Mouse (Mus musculus) regulatory T cell (primary cell): ENCODE results near the gene Tmem174.

Experiments
- in situ Hi-C: fragments of 300-600 bp; cut with MboI, MseI; formaldehyde crosslinking; loops from one replicate; pipeline ENCODE4 v1.15.1; 2025; ENCODE audit warnings: high pct_unique_total_duplicates

Tmem174 gene

DNA sequence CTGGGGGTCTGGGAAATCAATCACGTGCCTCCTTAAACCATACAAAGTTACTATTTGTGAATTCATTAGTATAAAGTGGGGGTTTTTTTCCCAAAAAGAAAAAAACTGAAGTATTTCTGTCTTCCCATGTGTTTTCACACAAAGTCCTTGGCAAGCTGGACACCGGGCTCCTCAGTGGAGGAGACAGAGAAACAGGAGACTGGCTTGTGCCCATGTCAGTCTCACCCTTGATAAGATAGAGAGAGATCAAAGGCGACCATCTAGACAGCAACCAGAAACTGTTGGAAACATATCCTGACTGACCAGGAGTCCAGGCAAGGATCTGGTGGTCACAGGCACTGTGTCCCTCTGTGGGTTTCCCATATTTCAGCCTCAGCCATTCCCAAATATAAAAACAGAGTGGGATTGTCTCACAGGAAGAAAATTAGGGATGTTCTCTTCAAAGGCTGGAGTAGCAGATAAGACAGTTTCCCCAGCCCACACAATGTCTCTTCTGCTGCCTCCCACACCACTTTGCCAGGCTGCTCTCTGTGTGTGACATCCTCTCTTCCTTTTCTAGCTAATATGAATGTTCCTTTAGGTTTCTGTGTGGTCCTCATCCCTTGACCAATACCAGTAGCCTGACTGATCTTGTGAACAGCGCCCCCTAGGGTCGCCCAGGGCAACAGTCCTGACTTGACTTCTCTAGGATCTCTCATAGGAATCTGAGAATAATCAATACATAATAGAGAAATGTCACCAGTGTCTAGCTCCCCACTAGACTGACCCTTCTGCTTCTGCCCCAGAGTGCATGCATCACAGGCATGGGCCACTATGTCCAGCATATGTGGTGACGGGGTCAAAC is 3.3 kb downstream of the Tmem174 start:
- in situ Hi-C loops, result no loop called here

GRCm38 (mm10) chr13:98632306-98632942 is 4.8 kb downstream of the Tmem174 start:
- in situ Hi-C loops, result no loop called here

DNA sequence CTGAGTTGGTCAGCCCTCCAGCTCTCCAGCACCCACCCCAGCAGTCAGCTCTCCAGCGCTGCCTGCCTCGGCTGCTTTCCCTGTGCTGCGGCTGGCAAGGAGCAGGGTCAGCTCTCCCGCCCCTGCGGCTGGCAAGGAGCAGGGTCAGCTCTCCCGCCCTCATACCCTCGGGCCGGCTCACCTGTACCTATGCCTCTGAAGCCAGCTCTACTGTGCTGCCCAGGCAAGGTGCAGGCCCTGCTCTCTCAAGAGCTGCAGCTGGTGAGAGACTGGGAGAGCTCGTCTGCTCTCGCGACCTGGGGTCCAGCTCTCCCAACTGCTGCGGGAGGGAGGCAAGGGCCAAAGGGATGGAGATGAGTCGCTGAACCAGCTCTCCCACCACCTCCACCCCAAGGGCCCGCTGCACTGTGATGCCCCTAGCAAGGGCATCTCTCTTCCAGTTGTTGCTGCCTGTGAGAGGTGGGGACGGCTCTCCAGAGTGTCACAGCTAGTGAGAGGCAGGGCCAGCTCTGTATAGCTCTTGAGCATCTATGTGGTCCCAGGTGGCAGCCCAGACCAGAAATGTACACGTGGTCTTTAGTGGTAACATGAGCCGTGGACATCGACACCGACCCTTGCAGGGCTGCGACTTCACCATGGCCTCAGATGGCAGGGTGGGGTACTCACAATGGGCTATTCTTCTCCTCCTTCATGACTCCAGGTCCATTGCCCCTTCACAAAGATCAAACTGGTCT is 5.9 kb downstream of the Tmem174 start:
- in situ Hi-C loops, result no loop called here

- in situ Hi-C loops, result no loop called here
Observed at GRCm38 (mm10) chr13:98626736-98627135, 10.5 kb downstream of the Tmem174 start.

DNA sequence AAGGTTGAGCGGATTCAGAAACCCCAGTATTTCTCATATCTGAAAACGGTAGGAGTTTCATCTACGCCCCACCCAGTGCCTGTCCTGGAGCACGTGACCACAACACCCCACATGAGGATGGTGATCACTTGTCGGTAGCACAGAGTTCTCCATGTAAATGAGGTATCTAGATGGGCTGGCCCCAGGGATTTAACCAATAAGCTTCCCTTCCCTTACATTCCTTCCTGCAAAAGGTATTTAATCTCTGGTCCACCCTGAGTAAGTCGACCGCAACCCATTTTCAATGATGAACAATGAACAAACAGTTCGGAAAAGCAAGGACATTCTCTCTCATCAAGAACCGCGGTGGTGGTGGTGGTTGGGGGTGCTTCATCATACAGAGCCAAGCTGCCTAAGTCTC is 12.7 kb downstream of the Tmem174 start:
- in situ Hi-C loops, result no loop called here

DNA sequence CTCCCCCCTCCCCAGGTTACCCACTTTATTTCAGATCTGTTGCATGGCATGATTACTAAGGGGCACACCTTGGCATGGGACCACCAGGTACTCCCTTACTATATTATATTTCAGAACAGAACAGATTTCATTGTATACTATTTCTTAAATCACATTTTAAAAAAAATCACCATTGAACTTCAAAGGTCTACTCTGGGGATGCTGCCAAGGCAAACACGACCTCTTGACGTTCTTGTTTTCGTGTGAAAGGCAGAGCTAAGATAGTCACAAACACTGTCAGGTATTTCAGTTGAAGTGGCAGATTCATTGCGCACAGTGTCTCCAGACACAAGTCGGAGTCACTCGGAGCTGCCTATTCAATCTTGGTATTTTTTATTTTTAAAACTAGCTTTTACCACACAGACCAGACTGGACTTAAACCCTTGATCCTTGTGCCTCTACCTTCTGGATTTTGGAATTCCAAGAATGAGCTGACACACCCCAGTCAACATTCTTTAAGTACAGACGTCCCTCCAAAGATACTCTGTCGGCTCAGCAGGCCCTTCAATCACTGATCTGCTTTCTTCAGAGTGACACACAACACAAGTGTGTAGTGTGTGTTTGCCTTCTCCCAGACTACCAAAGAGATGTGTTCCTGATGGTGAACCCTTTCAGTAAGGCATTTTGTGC is 14.2 kb downstream of the Tmem174 start:
- in situ Hi-C loops, result no loop called here

- in situ Hi-C loops, result no loop called here
Observed at GRCm38 (mm10) chr13:98617429-98618067, 19.7 kb downstream of the Tmem174 start.

DNA sequence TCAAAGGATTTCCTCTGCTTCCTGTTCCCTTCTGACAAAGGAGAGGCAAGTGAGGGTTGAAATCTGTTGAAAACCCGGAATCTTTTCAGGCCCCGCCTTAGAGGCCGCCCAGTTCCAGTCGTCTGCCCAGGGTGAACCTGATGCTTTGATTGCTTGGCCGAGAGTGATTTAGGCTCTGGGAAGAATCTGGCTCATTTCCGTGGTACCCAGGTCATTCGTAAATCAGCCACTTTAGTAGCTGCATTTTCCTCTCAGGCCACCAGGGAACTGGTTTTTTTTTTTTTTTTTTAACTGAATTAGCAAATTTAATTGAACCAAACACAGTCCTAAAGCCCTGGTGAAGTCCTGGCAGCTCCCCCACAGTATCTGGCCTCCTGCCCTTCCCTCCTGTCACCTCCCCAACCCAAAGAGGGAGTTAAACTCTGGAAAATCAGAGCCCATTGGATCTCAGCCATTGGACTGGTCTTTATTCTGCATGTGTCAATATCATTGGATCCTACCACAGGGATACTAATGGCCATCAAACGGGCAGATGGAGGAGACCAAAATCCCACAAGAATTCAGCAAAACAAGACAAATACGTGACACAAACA is 29.2 kb downstream of the Tmem174 start:
- in situ Hi-C loops, result no loop called here

DNA sequence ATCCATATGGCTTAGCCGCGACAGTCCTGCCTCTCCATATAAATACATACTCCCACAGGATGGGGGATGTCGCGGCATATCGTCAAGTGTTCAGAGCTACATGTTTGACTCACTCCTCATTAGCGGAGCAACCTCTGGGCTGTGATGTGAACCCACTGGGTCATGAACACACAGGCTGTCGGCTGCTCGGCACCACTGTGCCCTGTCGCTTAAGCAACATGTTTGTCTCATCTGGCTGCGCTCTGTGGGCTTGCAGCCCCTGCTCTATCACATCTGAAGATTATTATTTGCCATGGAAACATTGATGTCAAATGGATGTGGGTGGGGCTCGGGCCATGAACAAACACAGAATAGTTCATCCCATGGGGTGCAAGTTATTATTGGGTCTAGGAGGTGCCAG is 33.4 kb downstream of the Tmem174 start:
- in situ Hi-C loops, result no loop called here

- in situ Hi-C loops, result no loop called here
Observed at GRCm38 (mm10) chr13:98596746-98597145, 40.5 kb downstream of the Tmem174 start.

DNA sequence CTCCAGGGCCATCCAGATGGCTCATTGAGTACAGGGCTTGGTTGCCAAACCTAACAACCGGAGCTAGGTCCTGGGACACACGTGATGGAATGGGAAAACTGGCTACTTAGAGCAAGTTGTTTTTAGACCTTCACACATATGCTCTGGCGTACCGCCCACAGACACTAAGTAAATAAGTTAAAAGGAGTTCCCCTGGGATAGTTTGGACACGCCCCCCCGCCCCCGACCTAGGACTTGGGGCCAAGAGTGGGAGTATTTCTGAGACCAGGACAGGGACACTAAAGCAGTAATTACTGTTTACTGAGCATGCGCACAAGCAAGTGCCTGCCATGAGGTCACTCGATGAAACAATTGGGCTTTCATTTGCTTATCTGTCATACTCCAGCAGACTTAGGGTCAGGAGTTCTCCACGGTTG is 42.5 kb downstream of the Tmem174 start:
- in situ Hi-C loops, result no loop called here

- in situ Hi-C loops, result no loop called here
Observed at GRCm38 (mm10) chr13:98593938-98594539, 43.2 kb downstream of the Tmem174 start.

- in situ Hi-C loops, result no loop called here
Observed at GRCm38 (mm10) chr13:98591406-98591805, 45.8 kb downstream of the Tmem174 start.

DNA sequence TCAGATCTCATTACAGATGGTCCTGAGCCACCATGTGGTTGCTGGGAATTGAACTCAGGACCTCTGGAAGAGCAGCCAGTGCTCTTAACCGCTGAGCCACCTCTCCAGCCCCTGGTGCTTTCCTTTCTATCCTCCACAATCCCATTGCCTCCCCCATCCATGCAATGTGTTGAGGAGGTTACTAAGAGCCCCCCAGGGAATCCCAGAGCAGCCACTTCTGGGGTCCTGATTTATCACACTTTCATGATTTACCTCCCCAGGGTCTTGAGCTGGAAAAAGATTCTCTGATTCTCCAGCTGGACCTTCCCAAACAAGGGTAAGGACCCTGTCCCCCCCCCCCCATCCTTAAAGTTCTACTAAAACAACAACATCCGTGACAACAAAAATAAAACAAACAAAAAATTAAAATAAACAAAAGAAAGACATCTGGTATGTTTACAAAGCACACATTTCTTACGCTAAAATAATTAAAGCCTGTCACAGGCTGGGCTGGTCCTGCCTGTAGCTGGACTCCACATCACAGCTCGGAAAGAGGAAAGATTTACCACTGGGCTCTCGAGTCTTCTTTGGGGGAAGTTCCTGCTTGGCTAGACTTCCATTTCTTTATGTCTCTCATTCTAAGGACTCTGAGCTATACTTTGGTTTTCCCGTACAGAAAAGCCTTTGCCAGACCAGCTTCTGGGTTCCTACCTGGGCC is 46.4 kb downstream of the Tmem174 start:
- in situ Hi-C loops, result no loop called here

- in situ Hi-C loops, result no loop called here
Observed at GRCm38 (mm10) chr13:98589572-98589971, 47.6 kb downstream of the Tmem174 start.

- in situ Hi-C loops, result no loop called here
Observed at GRCm38 (mm10) chr13:98588951-98589501, 48.2 kb downstream of the Tmem174 start.

DNA sequence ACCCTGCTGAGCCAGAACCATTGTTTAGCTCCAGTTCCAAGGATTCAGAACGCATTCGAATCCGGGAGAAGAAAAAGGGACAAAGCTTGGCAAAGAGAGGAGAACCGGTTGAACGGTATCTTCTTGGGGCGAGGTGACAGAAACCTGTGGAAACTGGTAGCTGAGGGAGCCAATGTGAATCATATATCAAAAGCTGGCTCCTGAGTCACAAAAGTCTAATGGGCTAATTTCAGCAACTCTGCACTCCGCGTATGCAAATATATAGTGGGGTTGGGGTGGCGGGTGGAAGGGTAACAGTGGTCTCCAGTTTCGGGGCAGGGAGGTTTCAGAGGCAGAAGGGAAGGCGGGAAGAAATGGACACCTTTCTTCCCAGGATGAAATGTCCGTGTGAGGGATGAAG is 48.7 kb downstream of the Tmem174 start:
- in situ Hi-C loops, result no loop called here

DNA sequence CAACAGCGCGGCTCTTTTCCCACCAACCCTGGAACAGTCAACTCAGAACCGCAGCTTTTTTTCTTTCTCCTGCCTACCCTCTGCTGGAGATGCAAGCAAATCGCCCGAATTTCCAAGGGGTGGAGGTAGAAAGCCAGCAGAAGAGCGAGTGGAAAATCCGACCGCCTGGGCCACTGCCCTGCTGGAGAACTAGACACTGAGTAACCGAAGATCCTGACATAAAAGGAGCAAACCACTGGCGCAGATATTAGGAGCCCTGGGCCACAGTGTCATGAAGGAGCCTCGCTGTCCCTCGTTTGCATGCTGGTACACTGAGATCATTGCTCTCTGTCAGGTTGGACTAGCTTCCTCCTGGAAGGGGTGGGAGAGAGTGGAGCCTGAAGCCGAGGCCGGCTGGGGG is 49.6 kb downstream of the Tmem174 start:
- in situ Hi-C loops, result no loop called here

- in situ Hi-C loops, result no loop called here
Observed at GRCm38 (mm10) chr13:98586817-98587575, 50.2 kb downstream of the Tmem174 start.
